Mouse (Mus musculus) stomach, postnatal 0 days (tissue): ENCODE measurements around the gene Nxph4. TPM values are rescaled to one million over a fixed set of nuclear protein-coding genes. Genes with fewer than 3 reads are reported as not detected.

Experiments used
- ATAC-seq: fragments of 200-750 bp; cut with Nextera tagmentation; 2 replicates; pipeline ENCODE4 v1.8.0; 2017; ENCODE audit not compliant: low FRiP score, low TSS enrichment
- DNase-seq: peaks from one replicate; pipeline ENCODE4 v3.0.0-alpha.2; 2016; ENCODE audit warnings: low spot score
- H3K27ac ChIP-seq: fragments of 300-500 bp; sonication (generic); replicated peaks from 2 replicates; pipeline ENCODE4 v1.5.1; 2014; ENCODE audit warnings: mild to moderate bottlenecking, control low read depth
- H3K27me3 ChIP-seq: fragments of 300-500 bp; sonication (generic); 2 replicates; pipeline ENCODE4 v1.6.1; 2014; ENCODE audit warnings: low read length; ENCODE audit not compliant: control insufficient read depth, insufficient read depth
- H3K36me3 ChIP-seq: fragments of 300-500 bp; sonication (generic); 2 replicates; pipeline ENCODE4 v1.6.1; 2014; ENCODE audit warnings: low read length, mixed read lengths; ENCODE audit not compliant: control insufficient read depth, insufficient read depth
- H3K4me1 ChIP-seq: fragments of 300-500 bp; sonication (generic); replicated peaks from 2 replicates; pipeline ENCODE4 v1.6.1; 2014; ENCODE audit warnings: antibody characterized with exemption; ENCODE audit not compliant: control insufficient read depth, insufficient read depth
- H3K4me2 ChIP-seq: fragments of 300-500 bp; sonication (generic); replicated peaks from 2 replicates; pipeline ENCODE4 v1.6.1; 2014; ENCODE audit warnings: low read depth, mild to moderate bottlenecking, control low read depth, moderate library complexity
- H3K4me3 ChIP-seq: fragments of 300-500 bp; sonication (generic); 2 replicates; pipeline ENCODE4 v1.5.1; 2014; ENCODE audit warnings: low read depth, low read length, control low read depth
- H3K9ac ChIP-seq: fragments of 300-500 bp; sonication (generic); 2 replicates; pipeline ENCODE4 v1.6.1; 2014; ENCODE audit warnings: mild to moderate bottlenecking, low read length, control low read depth, mixed read lengths
- H3K9me3 ChIP-seq: fragments of 300-500 bp; sonication (generic); 2 replicates; pipeline ENCODE4 v1.6.1; 2016; ENCODE audit warnings: low read length; ENCODE audit not compliant: control insufficient read depth
- CTCF ChIP-seq: IDR thresholded peaks from 2 replicates; pipeline ENCODE4 v1.5.1; 2016; ENCODE audit warnings: antibody characterized with exemption, low read depth, mild to moderate bottlenecking, moderate library complexity
- EP300 ChIP-seq: optimal IDR thresholded peaks from 2 replicates; pipeline ENCODE3; 2016; ENCODE audit warnings: antibody characterized with exemption
- WGBS: fragments of 180-500 bp; shearing (Covaris S2); extraction: QIAGEN DNeasy Blood & Tissue Kit; methylation state at CpG from one replicate; pipeline ENCODE4 v1.1.7; 2014; 5-methylcytosine and 5-hydroxymethylcytosine counted together
- polyA plus RNA-seq: library from polyadenylated mRNA; unstranded; fragments of >200 nt; fragmentation: Nextera tagmentation; extraction: Ambion mirVana; gene quantifications from 2 replicates; pipeline ENCODE4 v1.2.1, GENCODE M21; 2015

The Nxph4 gene
- polyA plus RNA-seq, 1 experiment from 2014 or later = 2.7 TPM

DNA sequence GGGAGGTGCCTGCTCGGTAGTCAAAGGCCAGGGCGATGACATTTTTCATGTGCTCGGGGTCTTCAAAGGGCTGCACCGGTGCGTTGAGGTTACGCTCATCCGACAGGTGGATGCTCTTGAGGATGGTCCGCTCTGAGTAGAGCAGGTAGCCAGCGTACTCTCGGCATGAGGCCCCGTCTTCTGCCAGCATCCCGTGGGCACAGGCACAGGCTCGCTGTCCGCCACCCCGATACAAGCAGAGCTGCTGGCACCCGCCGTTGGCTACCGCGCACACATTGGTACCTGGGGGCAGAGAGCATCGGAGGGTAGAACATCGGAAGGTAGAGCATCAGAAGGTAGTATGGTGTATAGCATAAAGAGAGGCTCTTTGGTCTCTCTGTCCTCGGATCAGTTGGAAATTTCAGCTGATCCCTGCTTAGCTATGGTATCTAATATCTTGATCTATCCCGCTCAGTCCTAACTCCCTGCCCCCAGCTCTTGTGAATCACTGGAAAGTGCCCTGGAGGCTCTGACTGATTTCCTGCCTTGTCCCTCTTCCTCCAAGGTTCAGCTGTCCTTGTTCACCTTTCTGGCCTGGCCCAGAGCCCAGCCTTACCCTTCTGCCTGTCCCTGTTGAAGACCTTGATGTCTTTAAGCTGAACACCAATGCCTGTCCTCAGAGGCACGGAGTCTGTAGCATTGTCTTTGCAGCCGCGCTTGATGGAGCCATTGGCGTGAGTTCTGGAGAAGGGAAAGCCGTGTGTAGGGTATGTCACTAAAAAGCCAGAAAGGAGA lies 32.4 kb upstream of the Nxph4 start:
- Histone ChIP-seq H3K9ac (no peak overlapping the region), H3K9me3 (no peaks in the 10 kb centered on the region), H3K36me3 (peaks cover 28% of the 10 kb centered on the region), H3K27me3 (no peaks in the 10 kb centered on the region), H3K4me1 (no peaks in the 10 kb centered on the region; the same call in 1 of the 2 replicates), H3K27ac (no peak overlapping the region), H3K4me2 (no peak overlapping the region), H3K4me3 (no peak overlapping the region)
- ATAC-seq (no peak), DNase-seq (no peak)
- TF ChIP-seq CTCF (no peak), EP300 (no peak)
- WGBS = 94% methylated on average over 28 of the region's 28 CpGs

DNA sequence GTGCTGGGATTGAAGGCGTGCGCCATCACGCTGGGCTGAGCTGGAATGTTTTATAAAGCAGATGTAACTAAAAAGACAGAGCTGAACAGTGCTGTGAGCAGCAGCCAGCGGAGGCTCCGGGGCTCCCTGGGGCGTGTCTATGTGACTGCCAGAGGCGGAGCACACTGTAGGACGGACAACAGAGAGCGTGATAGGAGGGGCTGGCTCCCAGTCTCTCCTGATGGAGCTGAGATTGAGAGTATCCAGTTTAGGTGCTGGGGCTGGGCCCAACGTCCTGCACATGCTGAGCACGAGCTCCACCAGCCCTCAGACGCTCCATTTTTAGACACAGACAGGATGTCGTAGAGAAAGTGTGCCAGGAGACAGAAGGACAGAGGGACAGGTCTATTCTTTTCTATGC lies 29.9 kb upstream of the Nxph4 start:
- Histone ChIP-seq H3K4me2 (no peak overlapping the region), H3K36me3 (peaks cover 30% of the 10 kb centered on the region), H3K4me3 (no peak overlapping the region), H3K9me3 (no peaks in the 10 kb centered on the region), H3K4me1 (no peaks in the 10 kb centered on the region; the same call in 1 of the 2 replicates), H3K27ac (peak overlapping the region; percentile 70), H3K27me3 (no peaks in the 10 kb centered on the region), H3K9ac (no peak overlapping the region)
- TF ChIP-seq CTCF (no peak), EP300 (no peak)
- DNase-seq (peak; percentile 46), ATAC-seq (peak; percentile 74)
- 22% methylated on average over 13 of the region's 13 CpGs for WGBS

DNA sequence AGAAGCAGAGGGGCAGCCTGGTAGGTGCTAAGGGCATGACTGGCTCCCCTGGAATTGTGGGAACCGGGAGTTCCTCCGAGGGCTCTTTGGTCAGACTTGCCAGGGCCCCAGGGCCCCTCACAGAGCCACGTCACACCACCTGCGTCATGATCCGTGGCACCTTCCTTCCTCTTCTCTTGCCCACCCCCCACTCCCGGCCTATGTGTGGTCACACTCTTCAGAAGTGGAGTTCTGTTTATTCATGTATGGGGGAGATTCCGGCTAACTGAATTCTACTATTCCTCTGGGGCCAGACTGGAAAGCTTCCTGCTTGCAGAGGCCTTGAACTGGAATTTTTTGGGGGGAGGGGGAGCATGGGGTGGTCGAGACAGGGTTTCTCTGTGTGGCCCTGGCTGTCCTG lies 29.5 kb upstream of the Nxph4 start:
- no peak for ATAC-seq
- no peak for DNase-seq
- 71% methylated on average over 8 of the region's 8 CpGs for WGBS

DNA sequence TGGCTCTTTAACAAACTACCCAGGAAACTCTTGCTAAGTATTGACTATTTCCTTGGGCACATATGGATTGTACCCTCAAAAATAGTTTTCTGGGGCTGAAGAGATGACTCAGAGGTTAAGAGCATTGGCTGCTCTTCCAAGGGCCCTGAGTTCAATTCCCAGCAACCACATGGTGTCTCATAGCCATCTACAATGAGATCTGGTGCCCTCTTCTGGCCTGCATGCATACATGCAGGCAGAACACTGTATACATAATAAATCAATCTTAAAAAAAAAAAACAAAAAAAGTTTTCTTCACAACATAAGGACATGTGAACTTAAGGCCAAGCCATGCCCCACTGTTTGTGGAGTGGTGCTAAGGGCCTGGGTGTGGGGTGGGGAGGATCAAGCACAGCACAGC lies 26.8 kb upstream of the Nxph4 start:
- H3K4me1 ChIP-seq = no peaks in the 10 kb centered on the region; the same call in 1 of the 2 replicates
- no peak overlapping the region for H3K9ac ChIP-seq
- no peaks in the 10 kb centered on the region for H3K27me3 ChIP-seq
- no peak overlapping the region for H3K27ac ChIP-seq
- ATAC-seq (no peak), DNase-seq (no peak)
- H3K4me3 ChIP-seq = no peak overlapping the region
- H3K36me3 ChIP-seq = peaks cover 41% of the 10 kb centered on the region
- no peaks in the 10 kb centered on the region for H3K9me3 ChIP-seq
- TF ChIP-seq EP300 (no peak), CTCF (peak; percentile 65)
- no peak overlapping the region for H3K4me2 ChIP-seq

More for the DNA sequence above, 29.5 kb upstream of the Nxph4 start:
- H3K27me3 ChIP-seq = no peaks in the 10 kb centered on the region
- no peaks in the 10 kb centered on the region; the same call in 1 of the 2 replicates for H3K4me1 ChIP-seq
- no peak overlapping the region for H3K9ac ChIP-seq
- H3K4me2 ChIP-seq = no peak overlapping the region
- peak overlapping the region; percentile 70 for H3K27ac ChIP-seq
- no peak overlapping the region for H3K4me3 ChIP-seq
- H3K9me3 ChIP-seq = no peaks in the 10 kb centered on the region
- no peak for TF ChIP-seq EP300
- no peak for TF ChIP-seq CTCF
- H3K36me3 ChIP-seq = peaks cover 29% of the 10 kb centered on the region

DNA sequence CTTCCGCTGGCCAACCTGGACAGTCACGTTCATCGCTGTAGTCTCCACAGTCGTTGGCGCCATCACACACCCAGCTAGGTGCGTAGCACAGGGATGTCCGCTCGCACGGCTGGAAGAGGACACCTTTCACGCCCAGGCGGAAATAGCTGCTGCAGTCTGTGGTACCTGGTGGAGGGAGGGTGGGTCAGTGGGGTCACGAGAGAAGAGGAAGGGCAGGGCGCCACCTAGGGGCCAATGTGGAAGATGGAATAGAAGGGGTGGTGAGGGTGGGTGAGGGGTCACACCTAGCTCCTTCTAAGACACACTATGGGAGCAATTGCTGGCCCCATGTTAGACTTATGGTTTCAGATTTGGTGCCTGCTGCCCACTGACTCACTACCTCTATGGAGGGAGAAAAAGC lies 23.0 kb upstream of the Nxph4 start:
- TF ChIP-seq CTCF = peak; percentile 60
- TF ChIP-seq EP300 = no peak
- WGBS = 87% methylated on average over 13 of the region's 13 CpGs

DNA sequence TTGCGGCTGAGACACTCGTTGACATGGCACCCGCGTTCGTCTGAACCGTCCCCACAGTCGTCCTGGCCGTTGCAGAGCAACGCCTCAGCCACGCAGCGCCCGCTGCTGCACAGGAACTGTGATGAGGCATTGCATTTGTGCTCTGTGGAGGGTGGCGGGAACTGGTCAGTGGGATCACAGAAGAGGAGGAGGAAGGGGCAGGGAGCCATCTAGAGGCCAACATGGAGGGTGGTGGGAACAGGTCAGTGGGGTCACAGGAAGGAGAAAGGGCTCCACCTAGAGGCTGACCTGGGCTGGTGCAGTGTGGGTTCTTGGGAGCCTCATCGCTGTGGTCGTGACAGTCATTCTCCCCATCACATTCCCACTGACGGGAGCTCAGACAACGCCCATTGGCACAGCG lies 21.3 kb upstream of the Nxph4 start:
- Histone ChIP-seq H3K4me1 (no peaks in the 10 kb centered on the region), H3K9me3 (no peaks in the 10 kb centered on the region), H3K36me3 (peaks cover 56% of the 10 kb centered on the region), H3K4me2 (no peak overlapping the region), H3K27ac (no peak overlapping the region), H3K27me3 (no peaks in the 10 kb centered on the region), H3K9ac (no peak overlapping the region), H3K4me3 (no peak overlapping the region)
- DNase-seq (no peak), ATAC-seq (no peak)
- TF ChIP-seq CTCF (peak; percentile 76), EP300 (no peak)
- WGBS = 79% methylated on average over 18 of the region's 18 CpGs

More for the DNA sequence above, 23.0 kb upstream of the Nxph4 start:
- no peaks in the 10 kb centered on the region for H3K9me3 ChIP-seq
- no peak overlapping the region for H3K9ac ChIP-seq
- H3K4me2 ChIP-seq = no peak overlapping the region
- H3K27ac ChIP-seq = no peak overlapping the region
- peaks cover 55% of the 10 kb centered on the region for H3K36me3 ChIP-seq
- no peaks in the 10 kb centered on the region for H3K27me3 ChIP-seq
- no peaks in the 10 kb centered on the region for H3K4me1 ChIP-seq
- ATAC-seq (no peak), DNase-seq (no peak)
- no peak overlapping the region for H3K4me3 ChIP-seq
